Mouse (Mus musculus): ENCODE data around the gene Tdrkh.

- TF ChIP-seq CTCF (IDR thresholded peaks at IDR 0.05; ENCODE audit: borderline replicate concordance, insufficient read depth, low read depth, low read length) = no peak
- no peak for TF ChIP-seq POLR2A (IDR thresholded peaks at IDR 0.05; ENCODE audit: borderline replicate concordance, insufficient read depth, low read length)
Observed at GRCm38 (mm10) chr3:94375146-94375545, 37.9 kb upstream of the Tdrkh start.
